Mouse (Mus musculus) cerebellum, adult 2 months (tissue): ENCODE data around the gene Wdhd1.

Source experiments
- CTCF ChIP-seq: fragments of 200-500 bp; IDR thresholded peaks from 2 replicates; pipeline ENCODE4 v1.5.1; 2011; ENCODE audit warnings: low read depth, mild to moderate bottlenecking, control low read depth, low read length, moderate library complexity, borderline replicate concordance; ENCODE audit not compliant: insufficient read depth
- POLR2A ChIP-seq: fragments of 200-500 bp; IDR thresholded peaks from 2 replicates; pipeline ENCODE4 v1.6.1; 2011; ENCODE audit warnings: low read length, control low read depth, borderline replicate concordance; ENCODE audit not compliant: insufficient read depth

DNA sequence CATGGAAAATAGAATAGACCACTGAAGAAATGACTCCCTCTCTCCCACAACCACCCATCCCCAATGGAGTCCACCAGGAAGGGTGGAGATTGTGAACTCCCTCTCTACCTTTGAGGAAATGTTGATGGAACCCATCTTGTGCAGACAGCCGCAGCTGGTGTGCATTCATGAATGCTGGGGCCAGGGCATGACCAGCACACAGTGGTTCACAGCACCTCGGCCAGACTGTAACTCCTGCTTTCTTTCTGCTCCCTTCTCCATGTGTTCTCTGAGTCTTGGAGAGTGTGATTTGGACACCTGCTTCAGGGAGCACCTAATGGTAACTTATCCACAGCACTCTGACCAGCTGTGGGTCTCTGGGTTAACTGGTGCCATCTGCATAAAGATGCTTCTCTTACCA is 60.1 kb downstream of the Wdhd1 start:
- TF ChIP-seq CTCF (no peak), POLR2A (no peak)
